Mouse (Mus musculus) forebrain, embryonic 15.5 days (tissue): ENCODE results near the gene Kxd1. TPM values are rescaled to one million over a fixed set of nuclear protein-coding genes. Genes with fewer than 3 reads are reported as not detected.
A peak's percentile ranks its signal among the peaks of the same experiment; 100 is the strongest.

Experiments
- ATAC-seq: fragments of 200-750 bp; cut with Nextera tagmentation; replicated peaks from 2 replicates; pipeline ENCODE4 v1.8.0; 2017; ENCODE audit warnings: mild to moderate bottlenecking, moderate TSS enrichment, moderate library complexity
- H3K27ac ChIP-seq: fragments of 300-500 bp; sonication (generic); replicated peaks from 2 replicates; pipeline ENCODE4 v1.5.1; 2015; ENCODE audit warnings: mild to moderate bottlenecking, inconsistent platforms
- H3K27me3 ChIP-seq: fragments of 300-500 bp; sonication (generic); 2 replicates; pipeline ENCODE4 v1.6.1; 2015; ENCODE audit warnings: inconsistent platforms
- H3K36me3 ChIP-seq: fragments of 300-500 bp; sonication (generic); 2 replicates; pipeline ENCODE4 v1.6.1; 2015; ENCODE audit warnings: mild to moderate bottlenecking, inconsistent platforms
- H3K4me1 ChIP-seq: fragments of 300-500 bp; sonication (generic); 2 replicates; pipeline ENCODE4 v1.6.1; 2015; ENCODE audit warnings: inconsistent platforms
- H3K4me2 ChIP-seq: fragments of 300-500 bp; sonication (generic); replicated peaks from 2 replicates; pipeline ENCODE4 v1.6.1; 2015; ENCODE audit warnings: mild to moderate bottlenecking, inconsistent platforms
- H3K4me3 ChIP-seq: fragments of 300-500 bp; sonication (generic); 2 replicates; pipeline ENCODE4 v1.5.1; 2015; ENCODE audit warnings: mild to moderate bottlenecking, inconsistent platforms
- H3K9ac ChIP-seq: fragments of 300-500 bp; sonication (generic); replicated peaks from 2 replicates; pipeline ENCODE4 v1.6.1; 2015; ENCODE audit warnings: mild to moderate bottlenecking, inconsistent platforms
- H3K9me3 ChIP-seq: fragments of 300-500 bp; sonication (generic); 2 replicates; pipeline ENCODE4 v1.6.1; 2016; ENCODE audit warnings: inconsistent platforms
- WGBS: fragments of 180-500 bp; shearing (Covaris S2); methylation state at CpG from one replicate; pipeline ENCODE4 v1.1.7; 2015; ENCODE audit warnings: mixed read lengths; 5-methylcytosine and 5-hydroxymethylcytosine counted together
- polyA plus RNA-seq: library from polyadenylated mRNA; unstranded; fragments of >200 nt; fragmentation: Nextera tagmentation; extraction: Ambion mirVana; gene quantifications from 2 replicates; pipeline ENCODE4 v1.2.1, GENCODE M21; 2015

Gene Kxd1
- polyA plus RNA-seq, 1 experiment from 2014 or later: 49.8 TPM

- H3K36me3 ChIP-seq: no peaks in the 10 kb centered on the region
- H3K4me2 ChIP-seq: peak within 1 kb of the TSS; percentile 83
- H3K9ac ChIP-seq: peak within 1 kb of the TSS; percentile 86
- H3K9me3 ChIP-seq: no peaks in the 10 kb centered on the region
- WGBS: 3% methylated on average over 33 of the region's 33 CpGs
- no peak within 1 kb of the TSS for H3K27ac ChIP-seq
- H3K4me1 ChIP-seq: peaks cover 26% of the 10 kb centered on the region
- peak within 1 kb of the TSS; percentile 62 for H3K4me3 ChIP-seq
- H3K27me3 ChIP-seq: peaks cover 82% of the 10 kb centered on the region
- ATAC-seq: peak; percentile 58
Observed at GRCm38 (mm10) chr8:70486941-70487520, 40.7 kb downstream of the Kxd1 start, which contains the start of gene Tmem59l. Tmem59l (minus strand) TSS chr8:70487358.

GRCm38 (mm10) chr8:70486191-70486681, 41.5 kb downstream of the Kxd1 start:
- no peak overlapping the region for H3K27ac ChIP-seq
- H3K9ac ChIP-seq: peak overlapping the region; percentile 86; the same call in 1 of the 2 replicates
- H3K4me1 ChIP-seq: peaks cover 26% of the 10 kb centered on the region
- ATAC-seq: peak; percentile 33; the same call in 1 of the 2 replicates
- H3K36me3 ChIP-seq: no peaks in the 10 kb centered on the region
- WGBS: 48% methylated on average over 7 of the region's 7 CpGs
- H3K9me3 ChIP-seq: no peaks in the 10 kb centered on the region
- H3K4me3 ChIP-seq: peak overlapping the region; percentile 62
- peaks cover 74% of the 10 kb centered on the region for H3K27me3 ChIP-seq
- peak overlapping the region; percentile 83 for H3K4me2 ChIP-seq

GRCm38 (mm10) chr8:70482943-70483342, 44.8 kb downstream of the Kxd1 start:
- Histone ChIP-seq H3K4me3 (no peak overlapping the region), H3K27me3 (peaks cover 41% of the 10 kb centered on the region), H3K9ac (no peak overlapping the region), H3K9me3 (no peaks in the 10 kb centered on the region), H3K4me2 (no peak overlapping the region), H3K4me1 (peaks cover 13% of the 10 kb centered on the region), H3K27ac (no peak overlapping the region), H3K36me3 (no peaks in the 10 kb centered on the region)
- WGBS: 52% methylated on average over 2 of the region's 2 CpGs
- no peak for ATAC-seq

GRCm38 (mm10) chr8:70481908-70482307, 45.8 kb downstream of the Kxd1 start:
- Histone ChIP-seq H3K4me1 (peaks cover 14% of the 10 kb centered on the region), H3K27ac (no peak overlapping the region), H3K9ac (no peak overlapping the region), H3K4me3 (no peak overlapping the region), H3K36me3 (no peaks in the 10 kb centered on the region), H3K4me2 (no peak overlapping the region), H3K9me3 (no peaks in the 10 kb centered on the region), H3K27me3 (peaks cover 34% of the 10 kb centered on the region)
- 73% methylated on average over 3 of the region's 3 CpGs for WGBS
- no peak for ATAC-seq

GRCm38 (mm10) chr8:70477269-70477982, 50.3 kb downstream of the Kxd1 start:
- H3K9me3 ChIP-seq: no peaks in the 10 kb centered on the region
- peak overlapping the region; percentile 83 for H3K4me3 ChIP-seq
- H3K4me1 ChIP-seq: peaks cover 17% of the 10 kb centered on the region
- H3K9ac ChIP-seq: no peak overlapping the region
- 4% methylated on average over 21 of the region's 21 CpGs for WGBS
- no peaks in the 10 kb centered on the region; the same call in 1 of the 2 replicates for H3K27me3 ChIP-seq
- H3K4me2 ChIP-seq: peak overlapping the region; percentile 78
- H3K36me3 ChIP-seq: no peaks in the 10 kb centered on the region
- no peak overlapping the region for H3K27ac ChIP-seq
- ATAC-seq: peak; percentile 63

- under 1% methylated on average over 53 of the region's 53 CpGs for WGBS
- H3K27ac ChIP-seq: peak within 1 kb of the TSS; percentile 9; the same call in 1 of the 2 replicates
Observed at GRCm38 (mm10) chr8:70476333-70477268, 51.2 kb downstream of the Kxd1 start, which contains the start of gene Klhl26. Klhl26 (minus strand) TSS chr8:70476968.

GRCm38 (mm10) chr8:70471856-70472255, 55.9 kb downstream of the Kxd1 start:
- H3K9me3 ChIP-seq: no peaks in the 10 kb centered on the region
- 96% methylated on average over 7 of the region's 7 CpGs for WGBS
- H3K4me2 ChIP-seq: no peak overlapping the region
- H3K4me1 ChIP-seq: peaks cover 14% of the 10 kb centered on the region
- no peak for ATAC-seq
- no peaks in the 10 kb centered on the region for H3K27me3 ChIP-seq
- no peak overlapping the region for H3K4me3 ChIP-seq
- no peak overlapping the region for H3K9ac ChIP-seq
- H3K27ac ChIP-seq: no peak overlapping the region
- H3K36me3 ChIP-seq: no peaks in the 10 kb centered on the region

More at GRCm38 (mm10) chr8:70476333-70477268, 51.2 kb downstream of the Kxd1 start, which contains the start of gene Klhl26:
- Histone ChIP-seq H3K4me3 (peak within 1 kb of the TSS; percentile 83), H3K4me2 (peak within 1 kb of the TSS; percentile 78), H3K9me3 (no peaks in the 10 kb centered on the region), H3K36me3 (no peaks in the 10 kb centered on the region), H3K9ac (peak within 1 kb of the TSS; percentile 82), H3K4me1 (peaks cover 17% of the 10 kb centered on the region), H3K27me3 (no peaks in the 10 kb centered on the region; the same call in 1 of the 2 replicates)
- ATAC-seq: peak; percentile 86

GRCm38 (mm10) chr8:70469938-70470337, 57.8 kb downstream of the Kxd1 start:
- H3K4me2 ChIP-seq: no peak overlapping the region
- H3K9ac ChIP-seq: no peak overlapping the region
- no peaks in the 10 kb centered on the region for H3K27me3 ChIP-seq
- no peak overlapping the region for H3K4me3 ChIP-seq
- no peak overlapping the region for H3K27ac ChIP-seq
- 0 out of 2 replicates have a peak, but pooled peaks cover 3% of the 10 kb centered on the region for H3K4me1 ChIP-seq
- ATAC-seq: no peak
- no peaks in the 10 kb centered on the region for H3K9me3 ChIP-seq
- WGBS: 58% methylated on average over 2 of the region's 2 CpGs
- H3K36me3 ChIP-seq: no peaks in the 10 kb centered on the region

GRCm38 (mm10) chr8:70469295-70469916, 58.4 kb downstream of the Kxd1 start:
- no peak overlapping the region for H3K4me3 ChIP-seq
- H3K27ac ChIP-seq: no peak overlapping the region
- H3K36me3 ChIP-seq: no peaks in the 10 kb centered on the region
- no peak overlapping the region for H3K4me2 ChIP-seq
- H3K9me3 ChIP-seq: no peaks in the 10 kb centered on the region
- no peak overlapping the region; the same call in 1 of the 2 replicates for H3K9ac ChIP-seq
- ATAC-seq: no peak
- H3K4me1 ChIP-seq: 0 out of 2 replicates have a peak, but pooled peaks cover 3% of the 10 kb centered on the region
- H3K27me3 ChIP-seq: no peaks in the 10 kb centered on the region
- 51% methylated on average over 10 of the region's 10 CpGs for WGBS

- H3K27me3 ChIP-seq: no peaks in the 10 kb centered on the region
- H3K36me3 ChIP-seq: no peaks in the 10 kb centered on the region
- no peak overlapping the region for H3K4me2 ChIP-seq
- no peak for ATAC-seq
- no peak overlapping the region for H3K9ac ChIP-seq
- H3K9me3 ChIP-seq: no peaks in the 10 kb centered on the region
- H3K4me1 ChIP-seq: peaks cover 3% of the 10 kb centered on the region; the same call in 1 of the 2 replicates
- no peak overlapping the region for H3K27ac ChIP-seq
- H3K4me3 ChIP-seq: no peak overlapping the region
- 94% methylated on average over 4 of the region's 4 CpGs for WGBS
Observed at GRCm38 (mm10) chr8:70468733-70469132, 59.0 kb downstream of the Kxd1 start.

- H3K4me3 ChIP-seq: no peak overlapping the region
- no peaks in the 10 kb centered on the region for H3K9me3 ChIP-seq
- H3K27me3 ChIP-seq: no peaks in the 10 kb centered on the region
- H3K4me2 ChIP-seq: no peak overlapping the region
- 80% methylated on average over 1 of the region's 1 CpGs for WGBS
- peaks cover 3% of the 10 kb centered on the region; the same call in 1 of the 2 replicates for H3K4me1 ChIP-seq
- H3K36me3 ChIP-seq: no peaks in the 10 kb centered on the region
- H3K9ac ChIP-seq: no peak overlapping the region
- no peak for ATAC-seq
- no peak overlapping the region for H3K27ac ChIP-seq
Observed at GRCm38 (mm10) chr8:70467907-70468306, 59.8 kb downstream of the Kxd1 start.
